Mouse (Mus musculus): ENCODE results near the gene Gm28510.
"Not testable (repeated sequence)": the region's sequence is repeated elsewhere in the genome, so short reads cannot be mapped to it uniquely, and the experiment has no call there.

Gm28510 gene

DNA sequence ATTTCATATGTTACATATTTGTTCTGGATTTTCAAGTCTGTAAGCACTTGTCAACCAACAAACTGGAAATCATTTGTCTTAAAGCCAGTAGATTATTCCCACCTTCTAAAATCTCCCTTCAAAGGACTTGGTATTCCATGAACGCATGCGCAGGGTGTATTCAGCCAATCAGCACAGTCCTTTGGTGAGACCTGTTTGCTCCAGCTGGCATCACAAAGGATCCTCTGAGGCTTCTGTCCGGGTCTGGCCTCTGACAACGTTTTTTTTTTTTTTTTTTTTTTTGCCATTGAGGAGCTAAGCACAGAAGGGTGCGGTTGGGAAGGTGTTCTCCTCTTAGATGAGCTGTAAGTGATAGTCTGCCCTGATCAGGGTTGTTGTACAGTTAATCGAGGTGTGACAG is at the start of gene Gm28510:
Gm28510 (plus strand) TSS at position 301 of the 400 bp plus-strand sequence.
- DNase-seq (ENCODE audit: low spot score), result not testable (repeated sequence)
